Mouse (Mus musculus) embryonic facial prominence, embryonic 13.5 days (tissue): ENCODE measurements around the gene Teddm3. TPM values are rescaled to one million over a fixed set of nuclear protein-coding genes. Genes with fewer than 3 reads are reported as not detected.
"Not testable (repeated sequence)": the region's sequence is repeated elsewhere in the genome, so short reads cannot be mapped to it uniquely, and the experiment has no call there.

Source experiments
- ATAC-seq: fragments of 200-750 bp; cut with Nextera tagmentation; 2 replicates; pipeline ENCODE4 v1.8.0; 2017; ENCODE audit warnings: low read depth; ENCODE audit not compliant: insufficient number of reproducible peaks, insufficient read depth, low FRiP score, low TSS enrichment
- H3K27ac ChIP-seq: fragments of 300-500 bp; sonication (generic); 2 replicates; pipeline ENCODE4 v1.5.1; 2015; ENCODE audit warnings: moderate library complexity, mild to moderate bottlenecking, inconsistent platforms
- H3K27me3 ChIP-seq: fragments of 300-500 bp; sonication (generic); 2 replicates; pipeline ENCODE4 v1.6.1; 2015; ENCODE audit warnings: mild to moderate bottlenecking, inconsistent platforms
- H3K36me3 ChIP-seq: fragments of 300-500 bp; sonication (generic); 2 replicates; pipeline ENCODE4 v1.6.1; 2015; ENCODE audit warnings: mild to moderate bottlenecking, inconsistent platforms
- H3K4me1 ChIP-seq: fragments of 300-500 bp; sonication (generic); 2 replicates; pipeline ENCODE4 v1.6.1; 2015; ENCODE audit warnings: inconsistent platforms
- H3K4me2 ChIP-seq: fragments of 300-500 bp; sonication (generic); 2 replicates; pipeline ENCODE4 v1.6.1; 2015; ENCODE audit warnings: moderate library complexity, mild to moderate bottlenecking, inconsistent platforms
- H3K4me3 ChIP-seq: fragments of 300-500 bp; sonication (generic); 2 replicates; pipeline ENCODE4 v1.5.1; 2015; ENCODE audit warnings: mild to moderate bottlenecking, inconsistent platforms
- H3K9ac ChIP-seq: fragments of 300-500 bp; sonication (generic); 2 replicates; pipeline ENCODE4 v1.6.1; 2015; ENCODE audit warnings: mild to moderate bottlenecking, inconsistent platforms
- H3K9me3 ChIP-seq: fragments of 300-500 bp; sonication (generic); 2 replicates; pipeline ENCODE4 v1.6.1; 2016; ENCODE audit warnings: inconsistent platforms
- WGBS: fragments of 180-500 bp; shearing (Covaris S2); methylation state at CpG from one replicate; pipeline ENCODE4 v1.1.7; 2015; ENCODE audit warnings: mixed read lengths; 5-methylcytosine and 5-hydroxymethylcytosine counted together
- polyA plus RNA-seq: library from polyadenylated mRNA; unstranded; fragments of >200 nt; fragmentation: Nextera tagmentation; extraction: Ambion mirVana; gene quantifications from 2 replicates; pipeline ENCODE4 v1.2.1, GENCODE M21; 2015

Gene Teddm3
- polyA plus RNA-seq, 1 experiment from 2014 or later: not detected

DNA sequence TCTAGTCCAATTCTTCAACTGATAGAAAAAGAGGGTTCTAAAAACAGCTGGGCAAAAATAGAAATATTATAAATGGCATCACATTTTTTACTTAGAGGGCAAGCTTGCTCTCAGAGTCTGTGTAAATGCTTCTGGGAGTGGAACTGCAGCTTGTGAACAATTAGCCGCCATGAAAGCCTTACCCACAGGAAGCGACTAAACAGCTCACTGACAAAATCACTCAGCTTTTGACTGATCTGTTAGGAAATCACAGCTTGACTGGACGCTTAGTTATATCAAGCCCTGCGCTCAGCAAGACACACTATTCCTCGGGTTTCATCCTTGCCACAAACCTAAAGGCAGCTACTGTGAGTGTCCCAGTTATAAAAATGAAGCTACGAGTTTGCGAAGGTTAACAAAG lies 33.8 kb upstream of the Teddm3 start:
- H3K4me2 ChIP-seq: no peak overlapping the region
- no peak overlapping the region for H3K4me3 ChIP-seq
- no peaks in the 10 kb centered on the region for H3K27me3 ChIP-seq
- no peak for ATAC-seq
- H3K9ac ChIP-seq: 0 out of 2 replicates have a peak overlapping the region, but pooled peaks have one; percentile 1
- no peaks in the 10 kb centered on the region for H3K36me3 ChIP-seq
- WGBS: 26% methylated on average over 7 of the region's 7 CpGs
- peaks cover 7% of the 10 kb centered on the region; the same call in 1 of the 2 replicates for H3K4me1 ChIP-seq
- no peak overlapping the region for H3K27ac ChIP-seq
- H3K9me3 ChIP-seq: no peaks in the 10 kb centered on the region

DNA sequence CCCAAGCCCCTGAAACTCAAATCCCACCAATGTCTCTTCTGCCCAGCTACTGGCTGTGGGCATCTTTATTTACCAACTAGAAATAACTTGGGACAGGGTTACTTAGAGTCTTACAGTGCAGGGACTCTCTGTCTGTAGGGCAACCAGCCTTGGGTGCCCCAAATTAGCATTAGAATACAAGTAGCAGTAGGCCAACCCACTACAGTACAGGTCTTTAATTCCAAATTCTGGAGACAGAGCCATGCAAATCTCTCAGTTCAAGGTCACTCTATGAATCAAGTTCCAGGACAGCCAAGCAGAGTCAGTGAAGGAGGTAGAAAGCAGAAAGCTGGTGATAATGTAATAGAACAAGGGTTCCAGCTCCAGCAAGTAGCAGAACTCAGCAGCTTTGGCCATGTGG lies 30.9 kb upstream of the Teddm3 start:
- Histone ChIP-seq H3K4me2 (no peak overlapping the region), H3K4me3 (no peak overlapping the region), H3K4me1 (peaks cover 7% of the 10 kb centered on the region; the same call in 1 of the 2 replicates), H3K36me3 (no peaks in the 10 kb centered on the region), H3K27ac (no peak overlapping the region), H3K9ac (no peak overlapping the region), H3K9me3 (no peaks in the 10 kb centered on the region), H3K27me3 (no peaks in the 10 kb centered on the region)
- no peak for ATAC-seq

DNA sequence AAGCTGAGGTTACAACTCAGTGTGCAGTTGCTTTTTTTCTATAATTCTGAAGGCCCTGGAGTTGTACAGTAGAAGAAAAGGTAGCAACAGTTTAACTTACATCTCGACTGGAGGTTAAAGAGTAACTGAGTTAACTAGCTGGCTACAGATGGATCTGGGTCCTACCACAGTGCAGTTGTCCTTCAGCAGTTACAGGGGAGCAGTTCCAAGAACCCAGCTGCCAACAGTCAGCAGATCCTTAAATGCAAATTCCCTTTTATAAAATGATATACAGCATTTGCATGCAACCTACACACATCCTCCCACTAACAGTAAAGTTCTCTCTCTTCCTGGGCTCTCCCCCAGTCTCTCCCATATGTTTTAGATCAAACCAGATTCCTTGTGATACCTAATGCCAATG lies 28.3 kb upstream of the Teddm3 start:
- H3K9ac ChIP-seq: no peak overlapping the region
- H3K4me1 ChIP-seq: no peaks in the 10 kb centered on the region
- H3K4me3 ChIP-seq: no peak overlapping the region
- H3K36me3 ChIP-seq: no peaks in the 10 kb centered on the region
- no peaks in the 10 kb centered on the region for H3K9me3 ChIP-seq
- H3K27me3 ChIP-seq: no peaks in the 10 kb centered on the region
- H3K4me2 ChIP-seq: no peak overlapping the region
- no peak for ATAC-seq
- 61% methylated on average over 1 of the region's 1 CpGs for WGBS
- no peak overlapping the region for H3K27ac ChIP-seq

- Histone ChIP-seq H3K27ac (no peak overlapping the region), H3K4me3 (no peak overlapping the region), H3K9ac (no peak overlapping the region), H3K27me3 (no peaks in the 10 kb centered on the region), H3K4me1 (no peaks in the 10 kb centered on the region), H3K4me2 (no peak overlapping the region), H3K36me3 (no peaks in the 10 kb centered on the region), H3K9me3 (no peaks in the 10 kb centered on the region)
- ATAC-seq: no peak
- no CpG with 5 or more reads among the region's 1 CpGs for WGBS
Observed at GRCm38 (mm10) chr16:21175236-21175635, 21.4 kb upstream of the Teddm3 start.

DNA sequence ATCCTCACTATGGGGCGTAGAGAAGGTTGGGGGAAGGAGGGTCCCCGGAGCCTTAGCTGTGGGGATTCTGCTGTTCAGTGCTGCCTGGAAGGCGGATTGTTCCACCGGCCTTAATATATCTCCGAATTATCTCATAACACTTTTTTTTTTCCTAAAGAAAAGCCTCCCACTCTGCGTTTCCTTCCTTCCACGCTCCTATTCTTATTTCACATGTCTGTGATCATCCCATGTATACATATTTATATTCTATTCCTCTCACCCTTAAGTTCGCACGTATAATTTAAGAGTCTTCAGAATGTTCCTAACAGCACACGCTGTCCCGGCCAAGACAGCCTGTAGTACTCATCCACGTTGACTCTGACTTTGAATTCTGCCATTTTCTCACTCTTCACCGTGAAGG lies 14.9 kb upstream of the Teddm3 start:
- Histone ChIP-seq H3K4me1 (no peaks in the 10 kb centered on the region; the same call in 1 of the 2 replicates), H3K27me3 (no peaks in the 10 kb centered on the region), H3K9me3 (no peaks in the 10 kb centered on the region), H3K27ac (no peak overlapping the region), H3K9ac (no peak overlapping the region), H3K4me2 (no peak overlapping the region), H3K36me3 (no peaks in the 10 kb centered on the region), H3K4me3 (no peak overlapping the region)
- no peak for ATAC-seq
- WGBS: 88% methylated on average over 13 of the region's 13 CpGs

DNA sequence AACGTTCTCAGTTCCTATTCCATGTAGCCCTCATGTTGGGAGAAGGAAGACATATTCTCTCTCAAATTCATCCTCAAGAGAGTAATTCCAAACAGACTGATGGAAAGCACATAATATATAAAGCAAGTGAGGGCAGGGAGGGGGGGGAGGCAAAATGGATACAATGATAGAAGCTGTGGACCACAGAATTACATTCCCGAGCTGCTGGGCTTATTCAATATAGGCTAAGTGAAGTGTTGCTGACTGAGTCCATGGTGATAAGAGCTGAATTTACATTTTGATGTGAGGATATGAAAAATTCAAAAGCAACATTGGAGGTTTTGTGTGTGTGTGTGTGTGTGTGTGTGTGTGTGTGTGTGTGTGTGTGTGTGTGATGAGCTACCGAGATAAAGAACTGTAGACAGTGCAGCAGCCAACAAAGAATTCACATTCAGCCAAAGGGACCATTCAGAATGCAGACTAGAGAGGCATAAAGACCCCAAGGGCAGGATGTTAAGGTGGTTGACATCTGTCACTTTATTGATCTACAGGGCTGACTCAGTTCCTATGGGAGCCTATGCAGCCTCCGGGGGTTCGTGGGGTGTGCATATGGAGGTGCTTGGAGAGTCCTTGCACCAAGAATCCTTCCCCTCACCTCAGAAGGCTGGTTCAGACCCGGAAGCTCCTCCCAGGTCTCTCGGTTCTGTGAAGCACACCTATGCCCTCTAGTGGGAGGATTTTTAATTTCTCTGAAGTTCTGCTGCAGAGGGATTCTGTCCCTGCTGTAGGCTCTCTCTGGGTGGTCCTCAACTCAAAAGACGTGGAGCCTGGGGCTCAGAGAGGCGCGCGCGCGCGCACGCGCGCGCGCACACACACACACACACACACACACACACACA lies 11.8 kb upstream of the Teddm3 start:
- not testable (repeated sequence) for H3K9me3 ChIP-seq, H3K4me2 ChIP-seq, H3K4me1 ChIP-seq, H3K4me3 ChIP-seq, H3K36me3 ChIP-seq, H3K9ac ChIP-seq, ATAC-seq, H3K27me3 ChIP-seq, H3K27ac ChIP-seq
- WGBS: 13% methylated on average over 17 of the region's 19 CpGs

GRCm38 (mm10) chr16:21163423-21163822 lies 9.6 kb upstream of the Teddm3 start:
- H3K27ac ChIP-seq, ATAC-seq, H3K9ac ChIP-seq, H3K9me3 ChIP-seq, H3K27me3 ChIP-seq, H3K4me1 ChIP-seq, H3K4me2 ChIP-seq, H3K4me3 ChIP-seq, H3K36me3 ChIP-seq: not testable (repeated sequence)
- WGBS: 76% methylated on average over 3 of the region's 3 CpGs

GRCm38 (mm10) chr16:21159226-21159625 lies 5.4 kb upstream of the Teddm3 start:
- not testable (repeated sequence) for ATAC-seq
- 88% methylated on average over 1 of the region's 1 CpGs for WGBS

GRCm38 (mm10) chr16:21156261-21156660 lies 2.5 kb upstream of the Teddm3 start:
- H3K9ac ChIP-seq: not testable (repeated sequence)

More at GRCm38 (mm10) chr16:21159226-21159625, 5.4 kb upstream of the Teddm3 start:
- not testable (repeated sequence) for H3K27ac ChIP-seq, H3K4me2 ChIP-seq, H3K36me3 ChIP-seq, H3K4me1 ChIP-seq, H3K27me3 ChIP-seq, H3K9me3 ChIP-seq, H3K9ac ChIP-seq, H3K4me3 ChIP-seq

GRCm38 (mm10) chr16:21151564-21152361 lies 2.0 kb downstream of the Teddm3 start:
- H3K36me3 ChIP-seq: no peaks in the 10 kb centered on the region
- 40% methylated on average over 4 of the region's 4 CpGs for WGBS
- H3K4me1 ChIP-seq: peaks cover 9% of the 10 kb centered on the region; the same call in 1 of the 2 replicates
- 0 out of 2 replicates have a peak, but pooled peaks have one; percentile 48 for ATAC-seq
- H3K9me3 ChIP-seq: no peaks in the 10 kb centered on the region
- peak overlapping the region; percentile 27; the same call in 1 of the 2 replicates for H3K4me2 ChIP-seq
- H3K9ac ChIP-seq: no peak overlapping the region
- no peaks in the 10 kb centered on the region for H3K27me3 ChIP-seq
- H3K4me3 ChIP-seq: no peak overlapping the region
- peak overlapping the region; percentile 84 for H3K27ac ChIP-seq

More at GRCm38 (mm10) chr16:21156261-21156660, 2.5 kb upstream of the Teddm3 start:
- not testable (repeated sequence) for H3K4me2 ChIP-seq, H3K27ac ChIP-seq, H3K4me1 ChIP-seq, H3K4me3 ChIP-seq, ATAC-seq, H3K9me3 ChIP-seq, H3K36me3 ChIP-seq, H3K27me3 ChIP-seq

- ATAC-seq: no peak
- Histone ChIP-seq H3K9ac (no peak overlapping the region), H3K36me3 (no peaks in the 10 kb centered on the region), H3K4me1 (peaks cover 9% of the 10 kb centered on the region; the same call in 1 of the 2 replicates), H3K4me2 (no peak overlapping the region), H3K27me3 (no peaks in the 10 kb centered on the region), H3K4me3 (no peak overlapping the region), H3K9me3 (no peaks in the 10 kb centered on the region), H3K27ac (no peak overlapping the region)
Observed at GRCm38 (mm10) chr16:21149896-21150295, 3.9 kb downstream of the Teddm3 start.

DNA sequence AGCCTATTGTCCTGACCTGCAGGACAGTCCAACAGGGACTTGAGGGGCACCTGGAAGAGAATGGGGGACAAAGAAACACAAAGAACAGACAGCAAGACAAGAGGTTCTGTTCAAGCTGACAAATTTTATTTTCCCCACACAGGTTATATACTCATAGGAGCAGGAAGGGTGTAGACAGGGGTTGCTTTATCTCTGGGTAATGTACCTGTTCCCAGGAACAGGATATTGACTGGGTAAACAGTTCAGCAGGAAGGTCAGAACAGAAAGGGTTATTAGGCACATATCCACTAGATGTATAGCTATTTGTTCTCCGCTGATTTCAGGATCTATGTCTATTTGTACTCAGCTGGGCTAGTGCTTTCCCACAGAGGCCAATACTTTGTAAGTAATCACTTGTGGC lies 5.3 kb downstream of the Teddm3 start:
- not testable (repeated sequence) for ATAC-seq, H3K27me3 ChIP-seq, H3K9me3 ChIP-seq, H3K36me3 ChIP-seq, H3K4me3 ChIP-seq, H3K9ac ChIP-seq, H3K4me1 ChIP-seq, H3K27ac ChIP-seq, H3K4me2 ChIP-seq
- WGBS: 84% methylated on average over 1 of the region's 1 CpGs
